Mouse (Mus musculus): ENCODE results near the gene Gm21981.
A peak's percentile ranks its signal among the peaks of the same experiment; 100 is the strongest.

Gene Gm21981

GRCm38 (mm10) chr17:47694442-47694502 lies at the start of gene Gm21981:
Gene Gm21981, minus strand, starts transcription at chr17:47694455.
- DNase-seq (ENCODE audit: low spot score): no peak

- no peak for DNase-seq (ENCODE audit: low spot score)
These were observed 48.9 kb upstream of the Gm21981 start for GRCm38 (mm10) chr17:47742991-47743734.

- DNase-seq (ENCODE audit: low spot score): no peak
These were observed 45.9 kb upstream of the Gm21981 start for GRCm38 (mm10) chr17:47740186-47740585.

GRCm38 (mm10) chr17:47738879-47739798 lies 44.9 kb upstream of the Gm21981 start:
- no peak for DNase-seq (ENCODE audit: low spot score)

- no peak for DNase-seq (ENCODE audit: low spot score)
These were observed 44.0 kb upstream of the Gm21981 start for GRCm38 (mm10) chr17:47738066-47738878.

- peak; percentile 81 for DNase-seq (ENCODE audit: low spot score)
These were observed 43.2 kb upstream of the Gm21981 start for GRCm38 (mm10) chr17:47737271-47738065.

- DNase-seq (ENCODE audit: low spot score): peak; percentile 93
These were observed 42.6 kb upstream of the Gm21981 start, which contains the start of gene Tfeb for GRCm38 (mm10) chr17:47736856-47737255. Gene Tfeb, plus strand, starts transcription at chr17:47737030.

- no peak for DNase-seq (ENCODE audit: low spot score)
These were observed 41.4 kb upstream of the Gm21981 start for GRCm38 (mm10) chr17:47735553-47736100.

- DNase-seq (ENCODE audit: low spot score): no peak
These were observed 36.6 kb upstream of the Gm21981 start for GRCm38 (mm10) chr17:47730633-47731575.

GRCm38 (mm10) chr17:47726566-47726965 lies 32.3 kb upstream of the Gm21981 start, which contains the start of gene Pgc:
Gene Pgc, plus strand, starts transcription at chr17:47726842.
- DNase-seq (ENCODE audit: low spot score): no peak

- DNase-seq (ENCODE audit: low spot score): no peak
These were observed 26.9 kb upstream of the Gm21981 start for GRCm38 (mm10) chr17:47721183-47721582.

GRCm38 (mm10) chr17:47715037-47715436 lies 20.8 kb upstream of the Gm21981 start:
- no peak for DNase-seq (ENCODE audit: low spot score)

GRCm38 (mm10) chr17:47712889-47713571 lies 18.8 kb upstream of the Gm21981 start:
- DNase-seq (ENCODE audit: low spot score): no peak

- no peak for DNase-seq (ENCODE audit: low spot score)
These were observed 17.6 kb upstream of the Gm21981 start for GRCm38 (mm10) chr17:47711883-47712282.

- no peak for DNase-seq (ENCODE audit: low spot score)
These were observed 15.8 kb upstream of the Gm21981 start for GRCm38 (mm10) chr17:47710036-47710435.

GRCm38 (mm10) chr17:47708972-47709371 lies 14.7 kb upstream of the Gm21981 start:
- no peak for DNase-seq (ENCODE audit: low spot score)

GRCm38 (mm10) chr17:47707961-47708360 lies 13.7 kb upstream of the Gm21981 start:
- no peak for DNase-seq (ENCODE audit: low spot score)

GRCm38 (mm10) chr17:47706196-47706595 lies 11.9 kb upstream of the Gm21981 start:
- DNase-seq (ENCODE audit: low spot score): no peak

- no peak for DNase-seq (ENCODE audit: low spot score)
These were observed 10.4 kb upstream of the Gm21981 start for GRCm38 (mm10) chr17:47704692-47705091.

GRCm38 (mm10) chr17:47703556-47703955 lies 9.3 kb upstream of the Gm21981 start:
- DNase-seq (ENCODE audit: low spot score): no peak

All from left cerebral cortex, adult 11 months (tissue).